Mouse (Mus musculus) NIH3T3 (cell line): ENCODE results near the gene Ddx43.
"Not testable (repeated sequence)": the region's sequence is repeated elsewhere in the genome, so short reads cannot be mapped to it uniquely, and the experiment has no call there.

ENCODE experiments used
- DNase-seq: peaks from one replicate; pipeline ENCODE4 v3.0.0-alpha.2; 2012; ENCODE audit warnings: low read depth

Gene Ddx43

DNA sequence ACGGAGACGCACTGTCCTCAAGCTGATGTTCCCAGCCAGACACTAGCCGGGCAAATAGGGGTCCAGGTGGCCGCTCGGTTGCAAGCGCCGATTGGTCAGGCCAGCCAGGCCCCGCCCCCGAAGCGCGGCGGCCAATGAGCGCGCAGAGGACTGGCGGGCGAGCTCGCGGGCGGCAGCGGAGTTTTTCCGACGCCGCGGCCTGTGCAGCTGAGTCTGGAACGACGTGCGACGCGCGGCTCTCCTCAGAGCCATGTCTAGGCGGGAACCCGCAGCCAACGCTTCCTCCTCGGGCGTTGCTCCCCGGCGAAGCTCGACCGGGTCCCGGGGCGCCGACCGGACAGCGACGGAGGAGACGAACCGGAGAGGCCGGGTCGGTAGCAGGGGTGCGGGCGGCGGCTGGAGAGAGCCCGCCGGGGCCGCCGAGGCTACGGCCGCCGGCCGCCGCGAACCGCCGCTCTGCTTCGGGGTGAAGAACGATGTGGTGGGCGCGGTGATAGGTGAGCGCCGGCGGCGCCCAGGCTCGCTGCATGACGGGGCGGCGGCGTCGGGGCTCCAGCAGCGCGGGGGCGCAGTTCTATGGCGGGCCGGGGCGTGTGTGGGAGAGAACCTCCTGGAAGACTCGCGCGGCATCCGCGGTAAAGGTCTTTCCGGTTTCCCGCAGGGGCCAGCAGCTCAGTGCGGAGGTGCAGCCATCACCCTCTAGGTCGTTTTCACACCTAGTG is at the start of gene Ddx43:
Gene Ddx43, plus strand, starts transcription at position 148 of the 722 bp plus-strand sequence.
- no peak for DNase-seq

DNA sequence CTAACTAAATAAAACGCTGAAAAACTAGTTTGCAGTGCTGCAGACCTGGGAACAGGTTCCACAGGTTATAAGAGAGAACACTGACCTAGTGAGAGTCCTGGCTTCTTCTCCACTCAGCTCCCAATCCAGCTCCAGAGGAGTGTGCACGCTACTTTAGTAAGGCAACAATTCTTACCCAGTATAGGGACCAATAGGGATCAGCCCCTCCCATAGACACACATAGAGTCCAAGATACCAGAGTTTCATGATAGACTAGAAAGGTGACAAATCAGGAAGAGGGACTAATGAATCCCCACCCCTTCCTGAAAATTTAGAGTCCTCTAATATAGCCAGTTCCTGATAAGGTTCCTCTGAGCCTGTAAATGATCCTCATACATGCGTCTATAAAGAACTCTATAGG is 48.6 kb upstream of the Ddx43 start:
- no peak for DNase-seq

DNA sequence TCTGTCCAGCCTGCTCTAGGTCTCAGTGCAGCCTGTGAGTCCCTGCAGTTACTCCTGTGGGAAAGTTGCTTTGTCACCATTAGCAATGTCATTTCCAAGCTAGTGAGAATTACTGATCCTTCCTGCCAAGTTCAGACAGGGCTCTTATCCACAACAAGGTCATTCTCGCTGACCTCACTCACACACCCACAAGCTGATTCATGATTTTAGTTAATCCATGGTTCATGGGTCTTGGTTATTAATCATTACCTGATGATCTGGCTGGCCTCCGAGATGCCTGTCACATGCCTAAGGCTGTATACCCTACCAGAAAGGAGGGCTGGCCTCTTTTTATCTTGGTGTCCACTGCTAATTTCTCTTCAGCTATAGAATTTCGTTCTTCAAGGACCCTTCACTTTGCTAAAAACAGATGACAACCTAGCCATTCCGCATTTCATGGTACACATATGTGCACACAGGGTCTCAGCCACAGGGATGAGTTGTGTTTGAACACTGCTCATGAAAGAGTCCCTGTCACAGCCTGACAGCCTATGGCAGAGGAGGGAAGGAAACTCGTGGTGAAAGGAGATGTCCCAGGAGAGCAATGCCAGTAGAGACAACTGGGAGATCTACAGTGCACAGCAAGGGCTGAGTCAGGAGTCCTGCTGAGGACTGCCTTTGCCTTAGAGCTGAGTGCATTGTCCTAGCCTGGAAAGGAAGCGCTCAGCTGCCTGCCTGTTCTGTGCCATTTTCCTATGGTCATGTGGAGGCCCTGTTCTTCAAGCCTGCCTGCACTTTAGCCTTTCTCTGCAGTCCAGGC is 47.2 kb upstream of the Ddx43 start:
- peak; percentile 19 for DNase-seq

DNA sequence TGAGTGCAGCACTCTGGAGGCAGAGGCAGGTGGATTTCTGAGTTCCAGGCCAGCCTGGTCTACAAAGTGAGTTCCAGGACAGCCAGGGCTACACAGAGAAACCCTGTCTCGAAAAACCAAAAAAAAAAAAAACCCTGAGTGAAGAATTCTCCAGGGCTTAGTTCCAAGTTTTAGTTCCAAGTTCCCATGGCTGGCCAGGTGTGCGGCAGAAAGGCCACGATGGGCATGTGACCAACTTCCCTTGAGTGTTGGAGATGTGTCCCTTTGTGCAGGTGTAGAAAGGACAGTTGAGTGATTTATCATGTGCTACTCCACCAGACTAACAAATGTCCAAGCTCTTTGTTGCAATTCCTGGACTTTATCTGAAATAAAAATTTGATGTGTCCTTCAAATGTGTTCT is 46.4 kb upstream of the Ddx43 start:
- not testable (repeated sequence) for DNase-seq

DNA sequence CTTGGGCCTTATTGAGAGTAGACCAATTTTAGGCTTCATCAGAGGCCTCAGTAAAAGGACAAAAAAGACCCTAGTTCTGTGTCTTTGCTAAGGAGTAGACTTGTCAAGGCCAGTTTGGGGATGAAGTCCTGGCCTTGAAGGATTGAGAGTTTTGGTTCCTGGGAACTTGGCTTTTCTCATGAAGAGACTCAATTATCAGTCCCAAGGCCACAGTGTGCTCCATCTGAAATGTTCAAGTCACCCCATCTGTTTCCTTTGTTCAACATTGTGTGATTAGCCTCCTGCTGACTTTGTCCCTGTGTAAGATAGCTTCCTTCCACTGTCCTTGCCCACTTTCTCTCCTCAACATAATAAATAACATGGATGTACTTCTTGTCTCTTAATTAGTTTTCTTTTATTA is 45.6 kb upstream of the Ddx43 start:
- DNase-seq = not testable (repeated sequence)

DNA sequence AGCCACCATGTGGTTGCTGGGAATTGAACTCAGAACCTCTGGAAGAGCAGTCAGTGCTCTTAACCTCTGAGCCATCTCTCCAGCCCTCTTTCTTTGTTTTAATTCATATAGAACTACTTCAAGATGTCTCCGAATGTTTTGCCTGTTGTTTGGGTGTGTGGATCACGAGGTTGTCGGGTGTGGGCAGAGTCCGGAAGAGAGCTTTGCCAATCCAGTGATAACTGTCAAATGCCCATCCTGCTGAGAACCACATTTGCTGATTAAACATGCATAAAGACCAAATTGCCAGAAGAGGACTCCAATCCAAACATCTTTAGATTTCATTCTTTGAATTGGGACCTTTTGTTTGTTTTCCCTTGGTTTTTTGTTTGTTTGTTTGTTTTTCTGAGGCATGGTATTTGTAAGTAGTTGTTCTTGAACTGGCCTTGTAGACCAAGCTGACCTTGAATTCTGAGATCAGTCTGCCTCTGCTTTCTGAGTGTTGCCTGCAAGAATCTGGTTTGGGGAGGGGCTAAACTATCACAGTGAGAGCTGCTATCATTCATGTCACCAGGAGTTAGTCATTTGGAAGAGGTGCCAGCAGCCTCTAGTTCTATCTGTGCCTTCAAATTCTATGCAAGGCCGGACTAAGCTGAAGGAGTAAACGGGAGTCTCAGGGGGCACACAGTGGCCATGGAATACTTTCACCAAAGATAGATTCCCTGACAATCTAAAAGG is 43.9 kb upstream of the Ddx43 start:
- no peak for DNase-seq

DNA sequence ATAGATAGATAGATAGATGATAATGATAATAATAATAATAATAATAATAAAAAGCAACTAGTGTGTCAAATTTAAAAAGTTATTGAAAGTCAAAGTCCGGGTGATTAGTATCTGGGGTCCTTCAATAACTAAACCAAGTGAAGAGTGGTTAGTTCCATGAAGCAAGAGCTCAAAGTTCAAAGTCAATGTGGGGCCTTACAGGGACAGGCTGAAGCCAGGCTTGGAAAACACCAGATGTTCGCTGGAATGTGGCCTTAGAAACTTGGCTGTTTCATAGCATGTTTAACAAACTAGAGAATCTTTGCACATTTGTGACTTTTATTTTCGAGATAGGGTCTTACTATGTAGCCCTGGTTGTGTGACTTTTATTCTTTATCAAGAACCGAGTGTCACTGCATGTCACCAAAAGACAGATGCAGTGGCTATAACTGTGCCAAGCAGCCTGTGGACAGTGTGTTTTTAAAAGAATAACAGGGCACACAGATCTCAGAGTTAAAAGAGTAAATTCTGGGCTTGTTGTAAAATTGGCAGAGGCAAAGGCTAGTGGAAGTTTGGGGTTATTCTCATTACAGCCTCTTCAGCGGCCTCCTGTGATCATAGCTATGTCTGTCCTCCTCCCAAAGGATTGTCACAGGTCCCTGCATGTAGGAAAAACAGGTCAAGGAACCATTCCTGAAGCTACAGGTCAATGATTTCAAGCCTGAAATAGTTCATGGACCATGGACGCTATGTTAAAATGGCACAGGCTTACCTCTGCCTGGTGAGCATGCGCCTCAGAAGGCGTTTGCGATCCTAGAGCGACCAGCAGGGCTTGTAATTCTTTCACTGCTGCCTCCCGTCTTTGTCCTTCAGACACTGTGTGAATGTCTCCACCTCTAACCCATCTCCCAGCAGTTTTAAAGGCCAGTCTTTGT is 40.7 kb upstream of the Ddx43 start:
- peak; percentile 5 for DNase-seq

DNA sequence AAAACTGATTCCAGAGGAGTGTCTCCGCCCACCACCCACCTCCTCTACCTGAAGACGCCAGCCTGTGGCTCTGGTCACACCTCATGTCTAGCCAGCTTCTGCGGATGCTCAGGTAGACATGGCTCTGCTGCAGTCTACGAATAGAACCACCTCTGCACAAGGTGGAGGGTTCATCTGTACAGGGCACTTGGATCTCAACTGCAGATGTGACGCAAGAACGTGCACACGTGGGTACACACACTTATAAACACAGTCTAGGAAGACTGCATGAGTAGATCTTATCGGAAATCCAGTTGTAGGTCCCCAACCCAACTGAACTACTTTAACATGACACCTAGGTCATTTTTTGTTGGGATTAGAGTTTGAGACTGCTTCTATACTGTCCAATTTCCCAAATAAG is 40.0 kb upstream of the Ddx43 start, which contains the start of gene Gsta2:
Gene Gsta2, minus strand, starts transcription at position 178 of the 400 bp plus-strand sequence.
- no peak for DNase-seq

DNA sequence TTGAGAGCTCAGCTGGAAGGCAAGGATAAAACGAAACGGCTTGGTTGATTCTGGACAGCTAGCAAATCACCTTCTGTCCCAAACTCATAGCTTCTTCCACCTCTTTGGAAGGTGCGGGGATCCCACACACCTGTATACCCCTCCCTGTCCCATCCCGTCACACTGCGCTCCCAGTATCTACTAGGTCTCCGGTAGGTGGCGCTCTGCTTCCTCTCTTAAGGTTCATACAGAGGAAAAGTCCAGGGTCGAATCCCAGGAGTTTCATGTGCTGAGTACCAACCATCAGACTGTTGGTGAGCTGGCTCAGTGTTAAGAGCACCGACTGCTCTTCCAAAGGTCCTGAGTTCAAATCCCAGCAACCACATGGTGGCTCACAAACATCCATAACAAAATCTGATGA is 37.5 kb upstream of the Ddx43 start:
- DNase-seq = peak; percentile 71

DNA sequence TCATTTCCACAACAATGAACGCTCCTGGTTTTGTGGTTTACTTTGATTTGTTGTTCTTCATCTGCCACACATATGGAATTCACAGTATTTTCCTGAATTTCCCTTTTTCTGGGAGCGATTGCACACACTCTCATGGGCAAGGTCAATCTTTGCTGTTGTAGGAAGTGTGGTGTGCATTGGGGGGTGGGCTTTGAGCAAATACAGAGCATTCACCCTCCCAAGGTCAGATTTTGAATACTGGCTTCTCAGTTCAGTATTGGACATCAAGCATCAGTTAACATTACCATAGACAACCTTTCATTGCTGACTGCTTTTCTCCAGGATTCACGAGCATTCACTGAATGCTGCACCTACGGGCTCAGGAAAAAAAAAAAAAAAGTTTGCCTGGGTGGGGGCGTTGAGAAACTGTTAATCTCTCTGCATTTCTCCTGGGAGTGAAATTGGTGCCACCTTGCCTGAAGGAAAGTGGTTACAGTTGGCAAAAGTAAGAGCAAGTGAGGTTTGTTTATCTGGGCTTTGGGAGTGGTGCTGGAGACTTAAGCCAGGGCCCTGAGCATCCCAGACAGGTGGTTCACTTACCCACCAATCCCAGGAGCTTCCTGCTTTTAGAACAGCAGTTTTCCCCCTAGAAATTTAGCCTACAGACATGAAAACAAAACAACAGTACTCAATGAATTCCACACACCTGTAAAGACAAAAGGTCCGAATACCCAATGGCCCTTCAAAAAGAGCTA is 35.7 kb upstream of the Ddx43 start:
- no peak for DNase-seq

DNA sequence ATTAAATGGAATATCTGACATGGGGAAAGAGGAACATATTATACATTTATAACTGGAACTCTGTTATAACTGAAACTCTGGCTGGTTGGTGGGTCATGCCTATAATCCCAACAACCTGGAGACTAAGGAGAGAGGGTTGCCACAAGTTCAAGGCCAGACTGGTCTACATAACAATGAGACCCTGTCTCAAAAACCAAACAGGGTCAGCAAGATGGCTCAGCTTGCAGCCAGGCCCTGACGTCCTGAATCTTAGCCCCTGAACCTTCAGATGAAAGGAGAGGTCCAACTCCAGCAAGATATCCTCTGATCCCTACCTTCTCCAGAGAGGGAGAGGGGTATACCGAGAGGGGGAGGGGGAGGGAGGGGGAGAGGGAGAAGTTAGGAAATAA is 35.1 kb upstream of the Ddx43 start:
- no peak for DNase-seq

DNA sequence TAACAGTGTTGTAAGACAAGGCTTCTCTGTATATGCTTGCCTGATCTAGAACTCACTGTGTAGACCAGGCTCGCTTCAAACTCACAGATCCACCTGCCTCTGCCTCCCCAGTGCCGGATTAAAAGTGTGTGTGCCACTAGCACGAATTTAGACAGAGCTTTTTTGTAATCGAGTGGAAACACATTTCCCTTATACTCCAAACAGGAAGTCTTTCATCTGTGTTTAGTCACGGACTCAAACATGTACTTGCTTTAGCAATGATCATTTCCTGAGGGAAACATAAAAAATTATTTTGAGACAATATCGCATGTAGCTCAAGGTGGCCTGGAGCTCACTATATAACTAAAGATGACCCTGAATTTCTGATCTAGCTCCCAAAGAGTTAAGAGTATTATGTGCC is 32.2 kb upstream of the Ddx43 start:
- DNase-seq = no peak

DNA sequence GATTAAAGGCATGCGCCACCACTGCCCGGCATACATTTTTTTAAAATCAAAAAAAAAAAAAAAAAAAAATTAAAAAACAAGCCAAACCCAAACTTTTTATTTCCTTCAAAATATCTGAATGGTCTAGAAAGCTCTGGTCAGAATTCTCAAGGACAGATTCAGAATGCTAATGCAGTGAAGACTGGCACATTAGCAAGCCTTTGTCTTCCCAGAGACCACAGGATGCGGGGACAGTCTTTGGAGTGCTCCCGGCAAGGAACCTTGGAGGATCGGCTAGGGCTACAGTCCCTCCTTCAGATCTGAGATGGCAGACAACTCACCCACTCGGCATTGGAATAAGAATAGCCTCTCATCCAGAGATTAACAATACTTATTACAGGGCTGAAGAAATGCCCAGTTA is 30.9 kb upstream of the Ddx43 start:
- no peak for DNase-seq

DNA sequence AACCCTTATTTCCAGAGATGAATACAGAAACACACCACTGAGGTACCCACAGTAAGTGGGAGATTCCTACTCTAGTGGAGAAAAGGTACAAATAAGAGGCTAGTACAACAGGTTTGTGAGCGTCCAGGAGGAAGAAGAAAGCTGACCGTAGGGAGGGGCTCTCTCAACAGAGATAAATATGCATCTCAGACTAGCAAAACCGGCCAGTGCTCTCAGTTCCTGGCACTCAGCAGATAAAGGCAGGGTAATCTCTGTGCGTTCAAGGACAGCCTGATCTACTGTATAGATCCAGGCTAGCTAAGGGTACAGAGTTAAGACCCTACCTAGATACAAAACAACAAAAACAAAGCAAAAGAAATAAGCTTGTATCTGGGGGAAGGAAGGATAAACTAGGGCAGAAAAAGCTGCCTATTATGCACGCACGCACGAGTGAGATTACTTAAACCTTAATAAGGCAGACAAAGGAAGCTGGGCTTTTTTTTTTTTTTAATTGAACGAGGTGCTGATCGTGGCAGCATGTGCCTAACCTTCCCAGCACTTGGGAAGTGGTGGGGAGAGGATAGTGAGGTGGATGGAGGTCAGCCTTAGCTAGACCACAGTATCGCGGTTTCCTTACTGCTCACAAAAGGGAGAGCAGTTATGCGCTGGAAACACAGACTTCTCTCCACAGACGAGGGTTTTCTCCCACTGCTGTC is 29.6 kb upstream of the Ddx43 start:
- no peak for DNase-seq

DNA sequence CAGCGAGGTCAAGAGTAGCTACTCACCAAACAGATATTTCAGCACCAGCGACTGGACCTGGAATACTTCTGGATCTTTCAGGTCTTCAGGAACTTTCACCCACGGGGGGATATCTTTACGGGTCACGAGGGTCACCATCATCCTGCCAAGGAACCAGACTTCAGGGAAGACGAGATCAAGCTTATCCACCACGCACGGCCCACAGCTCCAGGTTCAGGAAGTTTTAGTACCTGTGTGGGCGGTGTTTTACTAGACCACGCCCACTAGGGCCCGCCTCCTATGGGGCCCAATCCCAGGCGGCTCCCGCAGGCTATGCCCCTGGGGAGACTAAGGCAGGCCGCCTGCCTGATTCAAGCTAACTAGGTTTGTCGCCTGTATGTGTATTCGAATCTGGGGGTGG is 27.6 kb upstream of the Ddx43 start, which contains the start of gene Dppa5a:
Gene Dppa5a, minus strand, starts transcription at position 219 of the 400 bp plus-strand sequence.
- not testable (repeated sequence) for DNase-seq

DNA sequence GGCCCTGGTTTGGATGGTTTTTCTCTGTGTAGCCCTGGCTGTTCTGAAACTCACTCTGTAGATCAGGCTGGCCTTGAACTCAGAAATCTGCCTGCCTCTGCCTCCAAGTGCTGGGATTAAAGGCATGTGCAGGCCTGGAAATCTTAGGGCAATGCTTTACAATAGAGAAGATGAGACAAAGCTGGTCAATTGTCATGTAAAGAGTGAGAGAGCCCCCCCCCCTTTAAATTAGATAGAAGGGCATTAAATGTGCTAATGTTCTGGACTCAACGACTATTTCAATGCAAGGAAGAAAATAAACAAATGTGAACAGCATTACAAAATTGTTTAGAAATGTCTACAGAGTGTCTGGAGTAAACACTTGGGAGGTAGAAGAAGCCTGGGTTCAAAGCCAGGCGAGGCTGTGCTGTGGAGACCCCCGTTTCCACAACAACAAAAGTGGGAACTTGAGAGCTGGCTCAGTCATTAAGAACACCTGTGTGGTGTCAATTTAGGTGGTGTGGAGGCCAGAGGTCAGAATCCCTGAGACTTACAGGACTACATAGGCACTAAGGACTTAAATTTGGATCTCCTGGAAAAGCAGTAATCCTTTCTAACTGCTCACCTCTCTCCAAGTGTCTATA is 26.8 kb upstream of the Ddx43 start:
- DNase-seq = no peak

DNA sequence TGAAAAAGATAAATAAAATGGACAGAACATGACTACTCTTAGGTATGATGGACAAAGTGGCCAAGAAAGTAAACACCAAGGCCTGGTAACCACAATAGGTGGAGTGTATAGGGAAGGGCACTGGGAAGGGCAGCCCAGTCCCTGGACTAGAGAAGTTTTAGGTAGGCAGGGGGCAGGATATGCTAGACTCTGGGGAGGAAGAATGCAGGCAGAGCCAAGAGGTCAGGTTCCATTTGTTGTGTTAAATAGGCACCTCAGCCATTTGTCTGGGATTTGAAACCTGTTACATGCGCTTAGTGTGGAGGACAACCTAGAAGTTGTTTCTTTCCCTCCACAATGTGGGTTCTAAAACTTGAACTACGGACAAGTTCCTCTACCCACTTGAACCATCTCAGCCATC is 26.2 kb upstream of the Ddx43 start:
- DNase-seq = no peak

DNA sequence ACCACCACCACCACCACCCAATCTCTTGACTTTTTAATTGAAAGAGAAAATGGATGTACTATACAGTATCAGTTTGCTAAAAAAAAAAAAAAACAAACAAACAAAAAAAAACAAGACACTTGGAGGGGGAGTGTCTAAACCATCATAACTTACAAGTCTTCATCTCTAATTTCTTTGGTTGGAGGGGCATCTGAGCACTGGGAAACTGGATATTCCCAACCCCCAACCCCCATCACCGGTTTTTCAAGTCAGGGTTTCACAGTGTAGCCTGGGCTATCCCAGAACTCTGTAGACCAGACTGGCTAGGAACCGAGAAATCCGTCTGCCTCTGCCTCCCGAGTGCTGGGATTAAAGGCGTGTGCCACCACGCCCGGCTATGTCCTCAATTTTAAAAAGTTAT is 25.8 kb upstream of the Ddx43 start:
- DNase-seq = no peak

DNA sequence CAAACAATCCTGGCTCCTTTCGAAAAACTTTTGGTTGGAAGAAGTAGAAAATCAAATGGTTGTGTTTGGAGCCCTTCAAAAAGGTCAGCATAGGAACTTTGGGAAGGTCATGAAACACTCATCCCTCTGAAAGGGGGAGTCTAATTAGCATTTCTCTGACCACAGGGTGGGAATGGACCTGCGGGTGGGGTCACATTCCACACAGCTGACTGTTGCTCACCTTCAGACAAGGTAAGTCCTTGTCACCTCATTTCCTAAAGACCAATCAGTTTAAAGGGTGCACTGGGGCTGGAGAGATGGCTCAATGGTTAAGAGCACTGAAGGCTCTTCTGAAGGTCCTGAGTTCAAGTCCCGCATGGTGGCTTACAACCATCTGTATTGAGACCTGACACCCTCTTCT is 24.1 kb upstream of the Ddx43 start:
- no peak for DNase-seq
